Mouse (Mus musculus): ENCODE results near the gene Atp11c. TPM values are rescaled to one million over a fixed set of nuclear protein-coding genes. Genes with fewer than 3 reads are reported as not detected.

The Atp11c gene
- polyA plus RNA-seq, 2 experiments from 2014 or later, result 8.3 to 10.9 TPM

DNA sequence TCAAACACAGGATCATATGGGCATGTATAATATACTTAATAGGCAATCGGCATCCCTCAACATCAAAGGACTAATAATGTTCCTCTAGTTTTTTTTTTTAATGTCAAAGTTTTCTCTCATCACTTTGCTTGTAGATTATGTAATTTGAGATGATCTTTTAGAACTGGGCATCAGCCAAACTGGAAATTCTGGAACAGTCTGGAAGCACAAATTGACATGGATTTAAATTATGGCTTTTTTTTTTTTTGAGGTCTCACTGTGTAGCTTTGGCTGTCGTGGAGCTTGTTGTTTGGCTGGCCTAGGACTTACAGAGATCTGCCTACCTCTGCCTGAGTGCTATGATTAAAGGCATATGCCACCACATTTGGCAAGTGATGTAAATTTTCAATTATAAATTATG, 210.8 kb downstream of the Atp11c start:
- ATAC-seq, result no peak

DNA sequence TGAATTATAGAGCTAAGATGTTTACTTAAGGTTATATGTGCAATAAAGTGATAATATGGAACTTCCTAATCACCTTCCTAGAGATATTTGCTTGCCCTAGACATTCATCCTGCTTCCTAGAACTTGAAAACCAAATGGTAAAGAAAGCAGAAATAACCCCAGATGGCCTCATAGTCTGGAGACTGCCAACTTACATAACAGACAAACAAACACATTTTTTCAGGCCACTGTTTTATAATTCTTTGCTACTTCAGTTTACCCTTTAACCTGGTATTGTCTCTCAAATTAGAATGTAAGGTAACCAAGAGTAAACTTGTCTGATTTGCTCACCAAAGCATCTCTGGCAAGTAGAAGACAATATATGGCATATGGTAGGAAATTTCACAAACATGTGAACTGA, 212.1 kb downstream of the Atp11c start:
- no peak for ATAC-seq

DNA sequence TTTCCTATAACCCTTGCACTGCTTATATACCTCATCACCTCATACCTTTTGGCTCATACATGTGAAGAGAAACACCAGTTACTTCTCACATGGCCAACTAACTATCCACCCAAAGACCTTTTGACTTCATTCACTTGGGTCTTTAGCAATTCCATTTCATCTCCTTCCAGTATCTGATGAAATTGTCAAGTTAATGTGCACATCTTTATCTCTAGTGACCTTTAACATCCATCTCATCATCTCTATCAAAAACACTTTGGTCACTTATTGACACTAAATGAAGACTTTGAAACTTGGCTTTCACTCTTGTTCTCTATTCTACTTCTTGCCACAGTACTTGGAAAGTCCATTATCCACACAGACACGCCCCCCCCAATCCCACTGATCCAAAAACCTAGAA, 243.8 kb downstream of the Atp11c start:
- ATAC-seq, result no peak

DNA sequence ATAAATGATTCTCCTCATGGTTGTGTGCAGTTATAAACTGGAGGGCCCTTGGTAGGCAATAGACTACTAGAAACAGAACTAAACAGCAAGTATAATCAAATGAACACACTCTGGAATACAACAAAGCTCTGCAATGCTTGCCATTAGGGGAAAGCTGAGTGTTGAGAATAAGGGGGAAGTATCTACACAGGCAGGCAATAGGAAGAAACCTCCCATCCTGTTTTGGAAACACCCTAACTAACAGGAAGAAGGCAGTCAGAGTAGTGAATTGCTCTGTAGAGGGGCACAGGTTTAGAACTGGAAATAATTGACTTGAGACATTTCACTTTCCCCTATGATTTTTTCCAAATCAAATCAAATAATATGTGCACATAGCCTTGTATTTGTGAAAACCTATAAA, 247.1 kb downstream of the Atp11c start:
- ATAC-seq, result peak; percentile 57

DNA sequence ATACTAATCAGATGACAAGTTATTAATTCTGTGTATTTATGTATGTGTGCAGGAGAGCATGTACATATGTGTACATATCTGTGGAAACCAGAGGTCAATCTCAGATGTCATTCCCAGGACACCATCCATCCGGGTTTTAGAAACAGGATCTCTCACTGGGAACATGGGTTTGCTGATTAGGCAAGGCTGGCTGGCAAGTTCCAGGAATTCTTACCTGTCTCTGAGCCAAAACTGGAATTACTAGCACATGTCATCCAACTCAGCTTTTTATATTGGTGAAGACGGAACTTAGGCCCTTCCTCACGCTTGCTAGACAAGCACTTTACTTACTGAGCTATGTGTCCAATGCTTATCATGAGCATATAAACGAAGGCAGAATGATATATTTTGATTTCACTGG, 247.5 kb downstream of the Atp11c start:
- no peak for ATAC-seq

DNA sequence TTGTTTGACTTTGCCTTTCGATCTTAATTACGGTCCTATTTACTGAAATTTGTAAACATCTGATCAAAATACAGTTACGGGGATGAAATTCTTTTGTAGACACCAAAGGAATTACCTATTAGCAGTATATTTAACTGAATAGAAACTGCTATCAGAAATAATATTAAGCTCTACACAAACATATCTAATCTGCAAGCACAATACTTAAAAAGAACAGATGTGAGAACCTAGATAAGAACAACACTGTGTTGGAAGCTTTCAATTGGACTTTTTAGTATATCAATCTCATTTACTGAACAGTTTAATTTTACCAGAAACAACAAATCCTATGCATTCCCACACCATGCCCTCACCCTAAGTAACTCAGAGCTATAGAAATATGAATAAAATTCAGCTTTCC, 262.8 kb downstream of the Atp11c start:
- ATAC-seq, result no peak

DNA sequence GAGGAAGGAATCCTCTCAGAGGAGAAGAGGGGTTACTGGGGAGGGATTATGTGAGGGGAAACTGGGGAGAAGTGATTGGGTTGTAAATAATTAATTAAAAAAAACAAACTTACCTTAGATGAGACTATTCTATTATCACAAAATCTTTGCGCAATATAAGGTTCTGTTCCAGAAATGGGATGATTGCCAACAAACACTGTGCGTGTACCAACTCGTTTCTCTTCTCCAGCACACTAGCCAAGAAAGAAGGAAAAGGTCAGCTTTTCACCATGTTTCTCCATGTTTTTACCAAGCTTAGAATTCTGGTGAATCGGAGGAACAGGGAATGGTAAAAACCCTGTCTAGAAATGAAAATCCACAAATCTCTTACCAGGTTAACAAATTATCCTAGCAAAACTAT, 271.2 kb downstream of the Atp11c start:
- ATAC-seq, result no peak

DNA sequence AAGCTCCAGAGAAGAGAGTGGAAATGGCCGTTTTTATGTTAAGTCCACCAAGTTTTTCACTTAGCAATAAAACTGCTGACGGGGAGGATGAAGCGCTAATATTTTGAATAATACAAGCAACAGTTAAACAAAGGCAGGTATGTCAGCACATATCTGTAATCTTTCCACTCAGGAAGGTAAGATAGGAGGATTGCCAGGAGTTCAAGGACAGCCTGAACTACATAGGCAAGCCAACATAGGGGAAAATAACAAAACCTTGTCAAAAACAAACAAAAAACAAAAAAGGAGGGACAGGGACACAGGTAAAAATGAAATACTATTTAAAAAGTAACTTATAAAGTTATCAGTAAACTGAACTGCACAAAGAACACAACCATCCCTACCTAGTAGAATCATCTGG, 274.8 kb downstream of the Atp11c start:
- no peak for ATAC-seq

DNA sequence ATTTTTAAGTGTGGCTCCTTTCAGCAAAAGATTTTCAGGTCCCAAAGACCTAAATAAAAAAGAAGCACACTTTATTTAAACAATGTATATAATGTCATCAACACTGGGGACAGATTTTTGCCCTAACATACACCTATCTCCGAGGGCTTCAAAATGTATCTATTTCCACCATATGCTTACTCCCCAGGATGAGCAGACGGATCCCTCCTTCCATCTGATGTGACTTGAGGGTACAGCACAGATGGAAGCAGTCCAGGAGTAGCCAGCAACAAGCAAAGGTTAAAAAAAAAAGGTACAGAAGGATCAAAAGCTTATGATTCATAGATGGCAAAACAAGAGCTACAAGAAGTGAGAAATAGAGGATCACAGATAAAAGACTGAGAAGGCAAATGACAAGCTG, 300.2 kb downstream of the Atp11c start:
- no peak for ATAC-seq

DNA sequence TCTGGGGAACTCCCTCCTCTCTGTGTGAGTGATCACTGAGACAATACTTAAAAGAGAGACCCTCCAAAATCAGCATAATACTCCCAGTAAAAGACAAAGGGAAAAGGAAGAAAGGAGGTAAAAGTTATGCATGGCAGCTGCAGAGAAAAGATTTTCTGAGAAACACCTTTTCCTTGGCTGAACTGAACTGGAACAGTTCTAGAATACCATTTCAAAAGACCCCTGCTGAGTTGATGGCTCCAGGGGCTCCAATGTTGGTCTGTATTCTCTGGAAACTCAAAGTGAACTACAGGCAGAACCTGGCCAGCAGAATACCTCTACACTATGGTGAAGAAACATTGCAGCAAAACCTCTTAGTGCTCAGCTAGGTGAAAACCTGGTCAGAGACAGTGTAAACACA, 337.2 kb downstream of the Atp11c start:
- no peak for ATAC-seq

DNA sequence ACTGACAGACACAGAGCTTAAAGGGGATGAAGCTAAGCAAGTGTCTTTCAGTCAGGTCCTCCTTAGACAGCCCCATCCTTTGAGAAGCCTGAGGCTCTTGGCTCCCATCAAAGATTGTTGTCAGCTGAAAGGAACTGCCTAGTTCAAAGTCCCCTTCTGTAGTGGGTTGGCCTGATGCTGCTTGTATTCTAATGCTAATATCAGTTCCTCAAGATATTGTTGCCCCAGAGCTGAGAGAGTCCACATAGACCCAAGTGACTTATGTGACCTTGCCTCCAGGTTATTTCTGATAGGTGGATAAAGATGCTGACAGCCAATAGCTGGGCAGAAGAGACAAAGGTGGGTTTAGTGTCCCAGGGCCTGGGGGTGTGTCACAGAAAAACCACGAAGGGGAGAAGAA, 404.8 kb downstream of the Atp11c start:
- ATAC-seq, result no peak

DNA sequence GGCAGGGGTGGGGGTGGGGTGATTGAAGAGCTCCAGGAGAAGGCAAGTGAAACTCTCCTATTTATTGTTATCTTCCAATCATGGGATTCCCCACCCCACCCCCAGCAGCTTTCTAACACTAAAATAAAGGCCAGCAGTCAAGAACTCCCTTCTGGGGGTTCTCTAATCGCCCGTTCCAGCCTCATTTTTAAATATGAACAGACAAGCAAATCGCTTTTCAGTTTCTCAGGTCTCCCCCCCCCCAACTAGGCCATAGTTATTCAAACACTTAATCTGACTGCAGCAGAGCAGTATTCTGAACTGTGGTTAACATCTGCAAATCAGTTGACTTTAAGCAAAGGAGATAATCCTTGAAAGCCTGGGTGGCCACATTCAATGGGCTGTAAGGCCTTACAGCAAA, 409.9 kb downstream of the Atp11c start:
- no peak for ATAC-seq

DNA sequence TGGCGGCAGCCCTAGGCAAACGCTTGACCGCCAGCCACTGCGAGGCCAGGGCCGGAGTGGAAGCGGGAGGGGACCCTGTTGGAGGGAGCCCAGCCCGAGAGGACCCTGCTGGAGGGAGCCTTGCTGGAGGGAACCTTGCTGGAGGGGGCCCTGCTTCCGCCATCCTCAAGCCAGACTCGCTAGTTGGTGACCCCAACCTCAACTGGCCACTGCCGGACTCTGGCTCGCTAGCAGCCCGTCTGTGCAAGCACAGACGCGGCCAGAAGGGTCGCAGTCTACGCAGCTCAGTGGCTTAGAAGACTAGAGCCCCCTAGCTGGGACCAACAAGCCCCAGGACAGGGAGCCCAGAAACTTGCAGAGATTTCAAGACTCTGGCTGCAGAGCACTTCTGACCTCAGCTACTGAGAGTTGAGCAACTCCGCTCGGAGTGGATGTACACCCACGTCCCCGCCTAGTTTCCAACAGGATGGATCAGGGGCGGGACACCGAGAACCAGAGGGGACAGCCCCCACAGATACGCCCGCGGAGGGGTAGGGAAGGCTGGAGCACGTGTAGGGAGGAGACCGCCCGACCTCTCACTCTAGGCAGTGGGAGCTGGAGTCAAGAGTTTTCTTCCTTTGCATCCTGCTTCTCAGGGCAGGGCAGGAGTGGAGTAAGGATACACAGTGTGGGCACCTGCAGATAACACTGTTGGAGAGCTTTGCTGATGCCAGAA, 413.6 kb downstream of the Atp11c start, which contains the start of gene Mcf2:
Mcf2 (minus strand) TSS at position 346 of the 715 bp plus-strand sequence.
- ATAC-seq, result no peak

DNA sequence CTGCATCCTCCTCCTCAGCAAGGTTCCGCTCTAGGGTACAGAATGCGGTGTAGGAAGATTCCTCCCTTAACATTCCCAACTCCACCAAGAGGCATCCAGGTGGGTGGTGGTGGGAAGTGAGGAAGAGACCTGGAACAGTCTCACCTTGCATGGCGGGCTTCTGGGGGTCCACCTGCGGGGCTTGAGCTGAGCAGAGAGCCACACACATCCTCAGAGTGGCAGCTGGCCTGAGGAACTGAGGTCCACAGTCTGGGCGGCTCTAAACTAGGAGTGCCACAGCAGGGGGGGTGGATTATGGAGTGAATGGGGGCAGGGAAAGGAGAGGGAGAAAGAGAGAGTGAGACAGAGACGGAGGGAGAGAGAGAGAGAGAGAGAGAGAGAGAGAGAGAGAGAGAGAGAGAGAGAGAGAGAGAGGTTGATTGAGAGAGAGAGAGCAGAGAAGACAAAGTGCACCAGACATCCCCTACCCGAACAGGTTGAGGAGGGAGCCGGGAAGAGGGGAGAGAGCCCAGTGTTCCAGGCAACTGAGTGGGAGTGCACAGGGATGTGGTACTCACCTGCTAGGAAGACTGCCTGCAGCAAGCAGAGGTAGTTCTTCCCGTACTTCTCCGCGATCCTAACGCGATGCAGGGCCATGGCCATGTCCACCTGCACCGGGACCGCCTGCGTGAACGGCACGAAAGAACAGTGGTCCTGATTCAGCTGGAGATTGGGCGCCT, 414.3 kb downstream of the Atp11c start:
- ATAC-seq, result no peak

Other genes starting within 250 kb of the Atp11c start
- not detected for gene Gm7073, start 53.4 kb downstream of the Atp11c start, polyA plus RNA-seq (2017; shearing (Covaris generic))